Mouse (Mus musculus) lung, postnatal 14 days (tissue): ENCODE data around the gene Tmbim1.
A peak's percentile ranks its signal among the peaks of the same experiment; 100 is the strongest.
"Not testable (repeated sequence)": the region's sequence is repeated elsewhere in the genome, so short reads cannot be mapped to it uniquely, and the experiment has no call there.

ENCODE experiments used
- DNase-seq: peaks from one replicate; pipeline ENCODE4 v3.0.0; 2021

Gene Tmbim1

DNA sequence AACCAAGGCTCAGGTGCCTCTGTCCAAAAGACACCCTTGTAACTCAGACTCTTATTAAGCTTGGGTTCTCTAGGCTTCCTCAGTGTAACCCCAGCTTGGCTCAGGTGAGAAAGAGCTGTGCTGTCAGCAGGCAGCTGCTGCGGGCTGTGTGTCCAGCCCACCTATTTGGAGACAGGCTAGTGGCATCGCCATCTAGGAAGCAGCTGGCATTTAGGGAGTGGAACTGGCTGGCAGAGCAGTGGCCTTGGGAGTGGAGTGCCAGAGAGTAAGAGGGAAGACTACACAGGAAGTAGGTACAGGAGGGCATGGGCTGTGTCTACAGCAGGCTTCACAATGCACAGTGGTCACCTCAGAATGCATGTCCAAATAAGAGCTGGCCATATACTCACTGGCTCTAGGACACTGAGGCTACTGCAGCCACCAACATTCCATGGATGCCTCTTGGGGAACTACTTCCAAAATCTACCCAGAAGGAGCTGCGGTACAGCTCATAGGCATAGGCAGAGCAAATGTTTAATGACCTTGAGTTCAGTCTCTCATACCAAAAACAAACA is 11.3 kb downstream of the Tmbim1 start:
- no peak for DNase-seq

DNA sequence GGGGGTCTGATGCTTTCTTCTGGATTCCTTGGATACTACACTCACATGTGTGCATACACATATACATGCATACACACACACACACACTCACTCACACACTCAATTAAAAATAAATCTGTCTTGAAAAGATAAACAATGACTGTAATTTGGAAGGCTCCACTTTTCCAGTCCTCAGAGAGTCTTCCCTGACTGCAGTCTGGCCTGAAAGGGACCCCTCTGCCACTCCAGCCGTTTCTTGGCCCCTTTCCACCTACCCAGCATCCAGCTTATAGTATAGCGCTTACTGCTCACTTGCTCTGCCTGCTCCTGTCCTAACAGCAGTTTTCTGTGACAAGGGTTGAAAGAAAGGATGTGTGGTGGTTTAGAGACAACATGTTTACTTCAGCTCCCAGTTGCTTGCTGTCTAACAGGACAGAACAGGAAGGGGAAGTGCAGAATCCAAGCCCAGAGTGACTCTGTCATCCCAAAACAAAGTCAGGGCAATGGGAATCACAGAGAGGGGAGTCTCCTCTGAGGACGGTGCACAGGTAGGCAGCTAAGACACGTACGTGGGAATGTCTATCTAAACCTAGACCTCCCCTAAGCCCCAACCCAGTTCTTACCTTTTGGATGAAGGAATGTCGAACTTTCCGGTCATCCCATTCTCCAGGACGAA is 12.0 kb downstream of the Tmbim1 start:
- no peak for DNase-seq

DNA sequence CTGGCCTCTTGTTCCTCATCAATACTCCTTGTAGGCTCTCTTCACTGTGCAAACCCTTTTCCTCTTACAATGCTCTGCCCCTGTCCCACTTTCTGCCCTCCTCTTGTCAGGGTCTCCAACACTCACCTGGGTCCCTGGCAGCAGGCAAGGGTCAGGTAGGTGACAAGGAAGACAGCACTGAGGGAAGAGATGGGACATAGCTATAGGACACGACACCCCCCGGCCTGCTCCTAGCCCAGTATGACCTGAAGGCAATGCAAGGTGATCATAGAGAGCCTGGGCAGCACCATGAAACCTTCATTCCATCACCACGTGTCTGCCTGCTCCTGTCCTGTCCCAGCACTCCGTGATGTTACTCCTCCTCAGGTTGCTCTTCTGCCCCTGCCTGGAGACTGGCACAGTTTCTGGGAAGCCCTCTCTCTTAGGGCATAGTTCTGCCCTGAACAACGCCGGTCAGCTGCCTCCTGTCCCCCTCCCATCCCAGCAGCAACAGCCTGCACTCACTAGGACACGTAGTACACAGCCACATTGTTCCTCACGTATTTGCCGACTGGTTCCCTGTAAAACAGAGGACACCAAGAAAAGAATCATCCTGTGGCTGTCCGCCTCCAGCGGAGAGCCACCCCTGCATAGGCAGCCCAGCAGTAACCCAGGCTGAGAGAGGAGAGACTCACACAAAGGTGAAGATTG is 12.9 kb downstream of the Tmbim1 start:
- DNase-seq = no peak

DNA sequence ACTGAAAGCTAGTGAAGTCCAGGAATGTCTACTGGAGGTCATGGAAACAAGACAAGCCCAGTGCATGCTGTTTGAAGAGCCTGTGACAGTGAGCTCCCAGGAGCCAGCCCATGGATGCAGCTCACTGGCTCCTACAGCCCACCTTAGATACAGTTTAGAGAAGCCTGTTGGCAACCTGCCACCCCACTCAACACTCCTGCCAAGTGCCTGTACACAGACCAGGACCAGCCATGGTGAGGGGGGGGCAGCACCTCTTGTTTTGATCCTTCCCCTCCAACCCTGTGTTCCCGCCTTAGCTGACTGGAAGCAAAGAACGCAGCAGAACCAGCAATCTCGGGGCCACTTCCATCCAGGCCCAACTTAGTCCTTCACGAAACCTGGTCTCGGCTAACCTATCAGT is 15.3 kb downstream of the Tmbim1 start:
- no peak for DNase-seq

DNA sequence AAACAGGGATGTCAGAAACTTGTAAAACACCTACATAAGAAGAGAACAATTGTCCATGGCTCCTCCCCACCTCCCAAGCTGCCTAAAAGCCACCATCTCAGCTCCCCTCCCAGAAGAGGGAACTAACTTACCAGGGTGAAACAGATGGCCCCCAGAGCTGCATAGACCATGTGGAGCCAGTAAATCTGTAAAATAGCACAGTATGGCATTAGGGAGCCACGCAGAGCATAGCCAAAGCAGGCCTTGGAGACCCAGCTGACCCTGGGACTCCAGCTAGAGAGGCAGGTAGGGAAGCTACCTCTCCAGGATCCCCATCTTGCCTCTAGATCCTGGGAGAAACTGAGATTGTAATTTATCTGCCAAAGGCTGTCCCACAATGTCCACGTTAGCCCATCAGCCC is 15.7 kb downstream of the Tmbim1 start:
- no peak for DNase-seq

DNA sequence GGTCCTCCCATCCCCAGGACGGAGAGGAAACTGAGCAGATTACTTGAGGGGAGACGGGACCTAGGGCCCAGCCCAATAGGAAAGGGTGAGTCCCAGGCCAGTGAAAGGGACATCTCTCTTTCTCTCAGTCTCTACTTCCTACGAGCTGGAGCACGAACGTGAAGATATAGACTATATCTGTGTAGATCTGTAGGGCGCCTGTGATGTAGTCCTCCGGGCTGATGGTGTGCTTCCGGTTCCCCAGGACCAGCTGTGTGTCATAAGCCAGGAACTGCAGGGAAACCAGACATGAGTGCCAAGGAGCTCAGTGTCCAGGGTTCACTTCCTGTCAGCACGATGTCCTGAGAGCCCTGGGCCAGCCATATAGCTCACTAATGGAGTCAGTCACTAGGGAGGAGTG is 16.2 kb downstream of the Tmbim1 start:
- no peak for DNase-seq

- no peak for DNase-seq
These were observed 17.1 kb downstream of the Tmbim1 start for GRCm38 (mm10) chr1:74288327-74288726.

DNA sequence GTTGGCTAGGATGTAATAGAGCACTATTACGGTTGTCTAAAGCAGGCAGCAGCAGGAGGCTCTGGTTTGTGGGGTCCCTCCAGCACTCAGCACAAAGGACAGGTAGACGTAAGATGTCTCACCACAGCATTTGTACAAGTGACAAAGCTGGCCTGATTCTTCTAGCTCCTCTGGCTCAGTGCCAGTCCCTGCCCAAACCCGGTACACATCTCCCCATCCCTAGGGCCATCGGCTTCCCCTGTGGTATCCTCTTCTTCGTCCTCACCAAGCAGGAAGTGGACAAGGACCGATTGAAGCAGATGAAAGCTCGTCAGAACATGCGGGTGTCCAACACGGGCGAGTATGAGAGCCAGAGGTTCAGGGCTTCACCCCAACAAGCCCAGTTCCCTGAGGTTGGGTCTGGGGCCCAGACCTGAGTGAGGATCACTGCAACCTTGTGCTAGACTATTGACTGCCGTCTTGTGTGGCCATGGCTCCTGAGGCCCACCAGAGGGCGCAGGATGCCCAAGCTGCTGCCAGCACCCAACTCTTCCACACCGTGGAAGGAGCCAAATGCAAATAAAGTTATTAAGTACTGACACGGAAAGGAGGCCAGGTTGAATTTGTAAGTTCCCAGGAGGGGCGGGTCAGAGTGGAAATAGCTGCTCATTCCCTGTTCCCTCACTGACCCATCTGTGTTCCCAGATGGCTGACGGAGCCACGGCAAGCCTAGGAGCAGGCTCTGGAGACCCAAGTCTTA is 18.4 kb downstream of the Tmbim1 start:
- not testable (repeated sequence) for DNase-seq

DNA sequence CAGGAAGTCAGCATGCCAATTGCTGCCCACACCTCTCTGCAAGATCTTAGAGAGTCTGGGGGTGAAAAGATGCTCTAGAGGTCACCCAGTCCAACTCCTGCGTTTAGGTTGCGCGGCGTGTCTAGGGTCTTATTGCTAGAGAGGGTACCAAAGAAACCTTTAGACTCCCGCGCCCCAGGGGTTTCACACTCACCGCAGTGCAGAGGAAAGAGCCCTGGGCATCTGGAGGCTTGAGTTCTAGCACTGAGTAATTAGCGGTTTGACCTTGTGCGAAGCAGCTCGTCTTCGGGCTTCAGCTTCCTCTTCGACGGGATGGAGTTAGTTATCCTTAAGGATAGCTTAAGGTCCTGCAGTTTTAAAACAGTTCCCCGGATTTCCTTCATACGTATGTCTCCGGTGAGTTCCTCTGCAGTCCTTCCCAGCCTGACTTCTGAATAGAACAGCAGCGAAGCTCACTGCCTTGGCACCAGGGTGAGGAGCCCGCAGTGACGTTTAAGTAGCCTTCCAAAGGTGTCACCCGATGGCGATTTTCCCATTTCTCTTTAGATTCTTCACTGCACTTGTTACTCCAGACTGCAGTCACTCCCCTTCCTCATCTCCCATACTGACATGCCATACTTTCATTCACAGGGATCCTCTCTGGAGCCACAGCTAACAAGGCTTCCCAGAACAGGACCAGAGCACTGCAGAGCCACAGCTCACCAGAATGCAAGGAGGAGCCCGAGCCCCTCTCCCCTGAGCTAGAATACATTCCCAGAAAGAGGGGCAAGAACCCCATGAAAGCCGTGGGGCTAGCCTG is 20.0 kb downstream of the Tmbim1 start:
- DNase-seq = no peak

DNA sequence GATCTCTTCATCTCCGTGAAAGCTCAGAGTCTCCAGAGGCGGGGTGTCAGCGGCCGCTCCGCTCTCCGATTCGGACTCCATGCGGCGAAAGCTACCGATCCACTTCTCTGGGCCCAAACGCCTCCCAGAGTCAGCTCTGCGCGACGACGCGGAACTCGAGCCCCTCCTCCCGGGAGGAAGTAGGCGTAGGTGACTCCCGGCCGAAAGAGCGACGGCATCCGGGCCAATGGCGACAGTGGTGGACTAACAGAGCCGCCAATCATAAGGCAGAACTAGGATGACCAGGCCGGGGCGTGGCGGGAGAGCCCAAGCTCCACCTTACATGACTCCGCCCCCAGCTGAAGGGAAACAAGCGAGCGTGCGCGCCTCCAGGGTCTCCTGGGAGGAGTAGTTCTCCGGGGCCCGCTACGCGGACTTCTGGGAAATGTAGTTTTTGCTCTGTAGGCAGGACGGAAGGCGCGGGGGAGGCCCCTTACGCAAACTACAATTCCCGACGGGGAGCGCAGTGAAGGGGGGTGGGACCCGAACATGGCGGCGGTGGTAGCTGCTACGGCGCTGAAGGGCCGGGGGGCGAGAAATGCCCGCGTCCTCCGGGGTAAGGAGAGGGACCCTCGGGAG is 20.8 kb downstream of the Tmbim1 start, which contains the start of the genes Aamp and Pnkd:
TSS of gene Aamp (minus strand) at position 196 of the 618 bp plus-strand sequence.
TSS of gene Pnkd (plus strand) at position 388 of the 618 bp plus-strand sequence.
- peak; percentile 99 for DNase-seq

DNA sequence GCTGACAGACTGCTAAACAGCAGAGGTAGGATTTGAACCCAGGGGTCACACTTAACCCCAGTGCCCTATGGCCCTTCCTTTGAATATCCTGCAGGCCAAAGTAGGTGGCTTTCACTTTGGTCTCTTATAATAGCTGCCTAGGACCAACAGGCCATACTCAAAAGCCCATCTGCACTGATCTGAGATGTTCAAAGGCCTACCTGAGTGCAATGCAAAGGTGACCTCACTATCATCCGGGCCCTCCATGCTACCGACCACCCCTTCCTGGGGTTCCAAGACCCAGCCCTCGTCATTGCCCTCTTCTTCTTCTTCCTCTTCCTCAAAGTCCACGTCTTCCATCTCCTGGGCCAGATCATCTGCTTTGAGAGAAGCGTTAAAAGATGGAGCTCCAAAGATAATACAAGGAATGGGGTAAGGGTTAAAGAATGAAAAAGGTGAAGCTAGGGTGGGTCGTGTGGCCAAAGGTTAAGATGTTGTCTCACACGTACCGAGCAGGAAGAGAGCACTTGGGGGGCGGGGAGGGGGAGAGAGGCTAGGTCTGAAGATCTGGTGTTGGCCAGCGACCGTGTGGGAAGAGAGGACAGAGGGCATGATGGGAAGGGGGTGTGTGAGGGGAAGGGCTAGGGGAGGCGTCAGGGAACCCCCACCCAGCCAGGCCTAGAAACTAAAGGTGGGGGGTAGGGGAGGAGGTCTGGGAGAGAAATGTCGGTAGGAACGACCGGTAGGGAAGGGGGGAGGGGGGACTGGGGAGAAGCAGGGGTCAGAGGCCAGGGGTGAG is 21.5 kb downstream of the Tmbim1 start:
- DNase-seq = peak; percentile 54

DNA sequence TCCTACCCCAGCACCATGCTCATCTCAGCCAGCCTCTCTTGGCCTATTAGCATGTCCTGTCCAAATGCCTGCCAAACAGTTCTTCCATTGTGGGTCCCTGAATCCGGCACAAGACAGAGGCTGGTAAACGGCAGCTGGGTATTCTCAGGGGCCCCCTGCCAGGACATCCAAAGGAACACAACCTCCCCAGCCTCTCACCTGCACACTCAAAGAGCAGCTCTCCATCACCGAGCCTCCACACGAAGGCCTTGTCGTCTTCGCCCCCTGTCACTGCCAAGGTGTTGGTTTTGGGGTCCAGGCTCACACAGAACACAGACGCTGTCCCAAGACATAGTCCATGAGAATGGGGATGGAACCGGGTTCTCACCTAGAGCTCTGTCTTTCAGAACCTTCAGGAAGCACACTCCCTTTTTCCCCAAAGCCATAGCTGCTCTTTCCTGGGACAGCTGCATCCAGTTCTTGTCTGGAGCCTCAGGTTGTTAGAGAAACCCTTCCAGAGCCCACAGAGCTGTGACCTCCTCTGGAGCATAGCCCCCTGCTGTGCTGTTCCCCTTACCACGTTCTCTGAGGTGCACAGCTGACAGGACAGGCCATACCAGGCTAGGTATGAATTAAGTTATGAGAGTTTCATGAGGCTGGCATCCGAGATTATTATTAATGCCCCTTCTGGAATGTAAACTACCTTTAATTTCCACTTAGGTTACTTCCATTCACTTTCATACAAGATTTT is 22.4 kb downstream of the Tmbim1 start:
- no peak for DNase-seq

DNA sequence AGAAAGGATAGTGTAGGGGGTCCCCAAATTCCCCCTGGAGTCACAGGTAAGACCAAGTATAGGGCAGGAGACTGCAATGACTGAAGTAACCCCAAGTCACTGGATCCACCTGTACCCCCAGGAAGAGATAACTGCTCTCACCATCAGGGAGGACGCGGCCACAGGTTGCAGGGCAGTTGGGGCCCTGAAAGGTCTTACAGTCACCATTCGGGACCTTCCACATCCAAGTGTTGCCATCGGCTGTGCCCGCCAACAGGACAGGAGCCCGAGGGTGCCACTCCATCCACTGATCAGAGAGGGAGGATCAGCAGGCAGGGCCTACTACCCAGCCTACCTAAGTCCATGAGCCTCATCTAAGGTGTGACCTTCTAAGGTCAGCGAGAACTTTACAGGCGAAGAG is 23.5 kb downstream of the Tmbim1 start:
- DNase-seq = no peak

DNA sequence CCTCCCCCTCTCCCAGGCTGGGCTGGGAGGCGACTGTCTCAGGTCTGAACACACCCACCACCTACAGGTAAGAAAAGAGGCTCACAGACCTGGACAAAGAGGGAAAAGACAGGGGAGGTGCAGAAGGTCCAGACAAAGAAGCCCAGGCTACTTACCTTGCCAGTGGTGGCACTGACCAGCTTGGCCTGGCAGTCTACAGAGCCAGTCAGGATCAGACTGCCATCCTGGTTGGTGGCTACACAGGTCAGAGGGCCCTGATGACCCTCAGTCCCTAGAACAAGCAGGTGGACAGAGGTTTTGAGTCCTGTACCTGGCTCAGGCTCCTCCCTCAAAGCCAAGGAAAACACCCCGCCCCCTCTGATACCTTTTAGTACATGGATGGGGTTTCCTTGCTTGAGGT is 24.1 kb downstream of the Tmbim1 start:
- no peak for DNase-seq

GRCm38 (mm10) chr1:74280591-74281325 is 24.7 kb downstream of the Tmbim1 start:
- no peak for DNase-seq

DNA sequence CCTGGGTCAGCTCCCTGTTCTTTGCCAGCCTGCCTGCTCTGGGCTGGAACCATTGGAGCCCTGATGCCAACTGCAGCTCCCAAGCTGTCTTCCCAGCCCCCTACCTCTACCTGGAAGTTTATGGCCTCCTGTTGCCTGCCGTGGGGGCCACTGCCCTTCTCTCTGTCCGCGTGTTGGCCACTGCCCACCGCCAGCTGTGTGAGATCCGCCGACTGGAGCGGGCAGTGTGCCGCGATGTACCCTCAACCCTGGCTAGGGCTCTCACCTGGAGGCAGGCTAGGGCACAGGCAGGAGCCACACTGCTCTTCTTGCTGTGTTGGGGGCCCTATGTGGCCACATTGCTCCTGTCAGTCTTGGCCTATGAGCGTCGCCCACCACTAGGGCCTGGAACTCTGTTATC is 26.4 kb downstream of the Tmbim1 start:
- DNase-seq = no peak

GRCm38 (mm10) chr1:74278538-74278937 is 26.9 kb downstream of the Tmbim1 start, which contains the start of gene Gpbar1:
TSS of gene Gpbar1 (plus strand) at chr1:74278550.
- DNase-seq = no peak

DNA sequence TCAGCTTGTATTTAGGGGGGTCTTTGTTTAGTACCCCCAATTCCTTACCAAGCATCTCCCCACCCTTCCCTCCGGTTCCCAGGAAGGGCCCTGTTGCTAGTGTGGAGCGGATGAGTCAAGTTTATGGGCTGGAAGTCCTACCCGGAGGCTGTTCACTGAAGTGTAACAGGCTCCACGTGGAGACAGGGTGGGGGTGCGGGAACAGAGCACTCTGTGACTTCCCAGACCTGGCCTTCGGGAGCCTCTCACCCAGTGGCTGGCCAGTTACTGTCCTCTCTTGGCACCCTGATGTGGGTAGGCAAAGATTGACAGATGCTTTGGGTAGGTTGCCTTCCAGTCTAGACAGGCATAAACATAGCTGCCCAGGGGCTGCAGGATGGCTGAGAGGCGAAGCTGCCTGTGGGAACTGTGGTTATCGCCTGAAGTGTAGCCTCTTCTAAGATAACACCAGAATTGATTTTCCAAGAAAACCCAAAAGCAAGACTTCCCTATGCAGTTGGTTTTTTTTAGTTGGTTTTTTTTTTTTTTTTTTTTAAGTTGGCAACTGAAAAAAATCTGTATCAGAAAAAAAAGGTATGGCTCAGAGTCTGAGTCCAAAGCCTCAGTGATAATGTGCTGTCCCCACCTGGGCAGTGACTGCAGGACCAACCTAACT is 27.4 kb downstream of the Tmbim1 start:
- no peak for DNase-seq

DNA sequence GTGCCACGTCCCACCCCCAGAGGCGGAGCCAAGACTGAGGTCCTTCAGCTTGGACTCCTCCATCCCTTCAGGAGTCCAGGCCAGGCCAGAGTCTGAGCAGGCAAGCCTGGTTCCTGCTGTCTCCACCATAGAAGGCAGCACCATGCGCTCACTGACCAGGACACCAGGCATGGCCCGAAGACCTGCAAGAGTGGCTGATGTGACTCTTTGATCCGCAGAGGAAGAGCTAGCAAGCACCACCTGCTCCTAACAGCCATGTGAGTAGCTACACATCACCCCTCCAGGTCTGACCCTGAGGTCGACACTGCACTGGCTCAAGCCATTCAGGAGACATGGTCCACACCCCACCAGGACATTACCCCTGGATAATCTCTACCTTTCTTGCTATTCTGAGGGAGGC is 28.4 kb downstream of the Tmbim1 start:
- no peak for DNase-seq
